Mouse (Mus musculus): Measurements from ENCODE around the gene Myo1g. TPM values are rescaled to one million over a fixed set of nuclear protein-coding genes. Genes with fewer than 3 reads are reported as not detected.

Myo1g gene
- polyA plus RNA-seq, 1 experiment from 2014 or later = 0.37 TPM

- Histone ChIP-seq H3K27ac (replicated peaks) (no peak overlapping the region), H3K9me3 (replicated peaks) (no peaks in the 10 kb centered on the region), H3K4me2 (no peak overlapping the region), H3K36me3 (no peaks in the 10 kb centered on the region), H3K4me1 (no peaks in the 10 kb centered on the region), H3K9ac (replicated peaks) (no peak overlapping the region), H3K4me3 (replicated peaks) (no peak overlapping the region), H3K27me3 (replicated peaks) (no peaks in the 10 kb centered on the region)
- WGBS = 82% methylated on average over 9 of the region's 9 CpGs
- no peak for ATAC-seq (ENCODE audit: low FRiP score)
Measured at GRCm38 (mm10) chr11:6506516-6506915, 14.2 kb downstream of the Myo1g start.

GRCm38 (mm10) chr11:6504689-6505088, 16.1 kb downstream of the Myo1g start:
- Histone ChIP-seq H3K9ac (replicated peaks) (no peak overlapping the region), H3K27ac (replicated peaks) (no peak overlapping the region), H3K4me1 (no peaks in the 10 kb centered on the region), H3K4me3 (replicated peaks) (no peak overlapping the region), H3K27me3 (replicated peaks) (no peaks in the 10 kb centered on the region), H3K4me2 (no peak overlapping the region), H3K36me3 (no peaks in the 10 kb centered on the region), H3K9me3 (replicated peaks) (no peaks in the 10 kb centered on the region)
- WGBS = 76% methylated on average over 6 of the region's 6 CpGs
- no peak for ATAC-seq (ENCODE audit: low FRiP score)

- H3K27me3 ChIP-seq (replicated peaks) = no peaks in the 10 kb centered on the region
- no peak overlapping the region for H3K4me3 ChIP-seq (replicated peaks)
- ATAC-seq (ENCODE audit: low FRiP score) = no peak
- H3K4me1 ChIP-seq = no peaks in the 10 kb centered on the region
- no peak overlapping the region for H3K27ac ChIP-seq (replicated peaks)
- H3K9me3 ChIP-seq (replicated peaks) = no peaks in the 10 kb centered on the region
- H3K36me3 ChIP-seq = no peaks in the 10 kb centered on the region
- 84% methylated on average over 3 of the region's 3 CpGs for WGBS
- no peak overlapping the region for H3K9ac ChIP-seq (replicated peaks)
- H3K4me2 ChIP-seq = no peak overlapping the region
Measured at GRCm38 (mm10) chr11:6504226-6504625, 16.5 kb downstream of the Myo1g start.

- no peak for ATAC-seq (ENCODE audit: low FRiP score)
- WGBS = 98% methylated on average over 2 of the region's 2 CpGs
- H3K9ac ChIP-seq (replicated peaks) = no peak overlapping the region
- no peak overlapping the region for H3K4me2 ChIP-seq
- H3K4me3 ChIP-seq (replicated peaks) = no peak overlapping the region
- H3K4me1 ChIP-seq = no peaks in the 10 kb centered on the region
- H3K27ac ChIP-seq (replicated peaks) = no peak overlapping the region
- no peaks in the 10 kb centered on the region for H3K36me3 ChIP-seq
- H3K27me3 ChIP-seq (replicated peaks) = no peaks in the 10 kb centered on the region
- H3K9me3 ChIP-seq (replicated peaks) = no peaks in the 10 kb centered on the region
Measured at GRCm38 (mm10) chr11:6502506-6502905, 18.3 kb downstream of the Myo1g start.

GRCm38 (mm10) chr11:6497311-6497948, 23.3 kb downstream of the Myo1g start:
- ATAC-seq (ENCODE audit: low FRiP score) = no peak
- Histone ChIP-seq H3K4me1 (no peaks in the 10 kb centered on the region), H3K4me3 (replicated peaks) (no peak overlapping the region), H3K4me2 (no peak overlapping the region), H3K9me3 (replicated peaks) (no peaks in the 10 kb centered on the region), H3K9ac (replicated peaks) (no peak overlapping the region), H3K27ac (replicated peaks) (no peak overlapping the region), H3K36me3 (no peaks in the 10 kb centered on the region), H3K27me3 (replicated peaks) (no peaks in the 10 kb centered on the region)
- 84% methylated on average over 12 of the region's 12 CpGs for WGBS

- WGBS = 57% methylated on average over 6 of the region's 6 CpGs
- Histone ChIP-seq H3K27me3 (replicated peaks) (no peaks in the 10 kb centered on the region), H3K4me1 (no peaks in the 10 kb centered on the region), H3K9ac (replicated peaks) (no peak overlapping the region), H3K36me3 (no peaks in the 10 kb centered on the region), H3K4me2 (no peak overlapping the region), H3K9me3 (replicated peaks) (no peaks in the 10 kb centered on the region), H3K27ac (replicated peaks) (no peak overlapping the region), H3K4me3 (replicated peaks) (no peak overlapping the region)
- no peak for ATAC-seq (ENCODE audit: low FRiP score)
Measured at GRCm38 (mm10) chr11:6489691-6490503, 30.9 kb downstream of the Myo1g start.

GRCm38 (mm10) chr11:6489257-6489656, 31.5 kb downstream of the Myo1g start:
- no peak for ATAC-seq (ENCODE audit: low FRiP score)
- H3K36me3 ChIP-seq = no peaks in the 10 kb centered on the region
- no peak overlapping the region for H3K27ac ChIP-seq (replicated peaks)
- H3K4me3 ChIP-seq (replicated peaks) = no peak overlapping the region
- WGBS = 69% methylated on average over 7 of the region's 7 CpGs
- H3K27me3 ChIP-seq (replicated peaks) = no peaks in the 10 kb centered on the region
- H3K4me1 ChIP-seq = no peaks in the 10 kb centered on the region
- H3K9ac ChIP-seq (replicated peaks) = no peak overlapping the region
- no peak overlapping the region for H3K4me2 ChIP-seq
- H3K9me3 ChIP-seq (replicated peaks) = no peaks in the 10 kb centered on the region

GRCm38 (mm10) chr11:6488041-6488684, 32.6 kb downstream of the Myo1g start:
- no peak overlapping the region for H3K4me2 ChIP-seq
- 97% methylated on average over 5 of the region's 5 CpGs for WGBS
- H3K27ac ChIP-seq (replicated peaks) = no peak overlapping the region
- no peaks in the 10 kb centered on the region for H3K9me3 ChIP-seq (replicated peaks)
- no peaks in the 10 kb centered on the region for H3K4me1 ChIP-seq
- H3K9ac ChIP-seq (replicated peaks) = no peak overlapping the region
- ATAC-seq (ENCODE audit: low FRiP score) = no peak
- H3K27me3 ChIP-seq (replicated peaks) = no peaks in the 10 kb centered on the region
- no peak overlapping the region for H3K4me3 ChIP-seq (replicated peaks)
- no peaks in the 10 kb centered on the region for H3K36me3 ChIP-seq

GRCm38 (mm10) chr11:6487496-6487895, 33.3 kb downstream of the Myo1g start:
- Histone ChIP-seq H3K27ac (replicated peaks) (no peak overlapping the region), H3K4me1 (no peaks in the 10 kb centered on the region), H3K4me2 (no peak overlapping the region), H3K9ac (replicated peaks) (no peak overlapping the region), H3K27me3 (replicated peaks) (no peaks in the 10 kb centered on the region), H3K9me3 (replicated peaks) (no peaks in the 10 kb centered on the region), H3K4me3 (replicated peaks) (no peak overlapping the region), H3K36me3 (no peaks in the 10 kb centered on the region)
- 68% methylated on average over 7 of the region's 7 CpGs for WGBS
- ATAC-seq (ENCODE audit: low FRiP score) = no peak

GRCm38 (mm10) chr11:6486916-6487315, 33.8 kb downstream of the Myo1g start:
- no peaks in the 10 kb centered on the region for H3K36me3 ChIP-seq
- H3K4me3 ChIP-seq (replicated peaks) = no peak overlapping the region
- H3K27ac ChIP-seq (replicated peaks) = no peak overlapping the region
- no peak for ATAC-seq (ENCODE audit: low FRiP score)
- no peak overlapping the region for H3K9ac ChIP-seq (replicated peaks)
- H3K4me2 ChIP-seq = no peak overlapping the region
- H3K9me3 ChIP-seq (replicated peaks) = no peaks in the 10 kb centered on the region
- H3K27me3 ChIP-seq (replicated peaks) = no peaks in the 10 kb centered on the region
- H3K4me1 ChIP-seq = no peaks in the 10 kb centered on the region
- WGBS = 68% methylated on average over 6 of the region's 6 CpGs

GRCm38 (mm10) chr11:6484244-6484959, 36.4 kb downstream of the Myo1g start:
- H3K9ac ChIP-seq (replicated peaks) = no peak overlapping the region
- H3K9me3 ChIP-seq (replicated peaks) = no peaks in the 10 kb centered on the region
- H3K27me3 ChIP-seq (replicated peaks) = no peaks in the 10 kb centered on the region
- H3K4me3 ChIP-seq (replicated peaks) = no peak overlapping the region
- H3K4me2 ChIP-seq = no peak overlapping the region
- 53% methylated on average over 3 of the region's 3 CpGs for WGBS
- no peak for ATAC-seq (ENCODE audit: low FRiP score)
- H3K36me3 ChIP-seq = no peaks in the 10 kb centered on the region
- no peaks in the 10 kb centered on the region for H3K4me1 ChIP-seq
- H3K27ac ChIP-seq (replicated peaks) = no peak overlapping the region
